Mouse (Mus musculus) embryonic facial prominence, embryonic 15.5 days (tissue): ENCODE results near the gene Arhgef25. TPM values are rescaled to one million over a fixed set of nuclear protein-coding genes. Genes with fewer than 3 reads are reported as not detected.
"Not testable (repeated sequence)": the region's sequence is repeated elsewhere in the genome, so short reads cannot be mapped to it uniquely, and the experiment has no call there.

ENCODE experiments used
- ATAC-seq: fragments of 200-750 bp; cut with Nextera tagmentation; 2 replicates; pipeline ENCODE4 v1.8.0; 2017; ENCODE audit warnings: low read depth, moderate TSS enrichment; ENCODE audit not compliant: insufficient number of reproducible peaks, low FRiP score, low TSS enrichment
- H3K27ac ChIP-seq: fragments of 300-500 bp; sonication (generic); replicated peaks from 2 replicates; pipeline ENCODE4 v1.5.1; 2015; ENCODE audit warnings: mild to moderate bottlenecking, inconsistent platforms
- H3K27me3 ChIP-seq: fragments of 300-500 bp; sonication (generic); 2 replicates; pipeline ENCODE4 v1.6.1; 2015; ENCODE audit warnings: inconsistent platforms
- H3K36me3 ChIP-seq: fragments of 300-500 bp; sonication (generic); 2 replicates; pipeline ENCODE4 v1.6.1; 2015; ENCODE audit warnings: mild to moderate bottlenecking, inconsistent platforms
- H3K4me1 ChIP-seq: fragments of 300-500 bp; sonication (generic); 2 replicates; pipeline ENCODE4 v1.6.1; 2015; ENCODE audit warnings: inconsistent platforms
- H3K4me2 ChIP-seq: fragments of 300-500 bp; sonication (generic); replicated peaks from 2 replicates; pipeline ENCODE4 v1.6.1; 2015; ENCODE audit warnings: mild to moderate bottlenecking, inconsistent platforms
- H3K4me3 ChIP-seq: fragments of 300-500 bp; sonication (generic); replicated peaks from 2 replicates; pipeline ENCODE4 v1.5.1; 2015; ENCODE audit warnings: mild to moderate bottlenecking, inconsistent platforms
- H3K9ac ChIP-seq: fragments of 300-500 bp; sonication (generic); 2 replicates; pipeline ENCODE4 v1.6.1; 2015; ENCODE audit warnings: inconsistent platforms
- H3K9me3 ChIP-seq: fragments of 300-500 bp; sonication (generic); replicated peaks from 2 replicates; pipeline ENCODE4 v1.6.1; 2016; ENCODE audit warnings: inconsistent platforms
- WGBS: fragments of 180-500 bp; shearing (Covaris S2); methylation state at CpG from one replicate; pipeline ENCODE4 v1.1.7; 2015; 5-methylcytosine and 5-hydroxymethylcytosine counted together
- polyA plus RNA-seq: library from polyadenylated mRNA; unstranded; fragments of >200 nt; fragmentation: Nextera tagmentation; extraction: Ambion mirVana; gene quantifications from 2 replicates; pipeline ENCODE4 v1.2.1, GENCODE M21; 2015

Gene Arhgef25
- polyA plus RNA-seq, 1 experiment from 2014 or later, result 116 TPM

GRCm38 (mm10) chr10:127164631-127165353 lies 25.1 kb downstream of the Arhgef25 start, which contains the start of gene B4galnt1:
TSS of gene B4galnt1 (plus strand) at chr10:127165225.
- 2% methylated on average over 52 of the region's 52 CpGs for WGBS
- Histone ChIP-seq H3K4me2 (peak within 1 kb of the TSS; percentile 100), H3K9ac (peak within 1 kb of the TSS; percentile 47), H3K9me3 (no peaks in the 10 kb centered on the region), H3K27ac (no peak within 1 kb of the TSS; the same call in 1 of the 2 replicates), H3K27me3 (peaks cover 40% of the 10 kb centered on the region), H3K4me3 (peak within 1 kb of the TSS; percentile 62), H3K4me1 (peaks cover 19% of the 10 kb centered on the region), H3K36me3 (no peaks in the 10 kb centered on the region)
- ATAC-seq, result peak; percentile 86

- ATAC-seq, result no peak
- WGBS, result 92% methylated on average over 4 of the region's 4 CpGs
- Histone ChIP-seq H3K4me3 (no peak overlapping the region), H3K27ac (no peak overlapping the region), H3K9me3 (no peaks in the 10 kb centered on the region), H3K4me2 (no peak overlapping the region), H3K9ac (no peak overlapping the region), H3K4me1 (peaks cover 18% of the 10 kb centered on the region), H3K27me3 (peaks cover 34% of the 10 kb centered on the region), H3K36me3 (no peaks in the 10 kb centered on the region)
These were observed 25.7 kb downstream of the Arhgef25 start for GRCm38 (mm10) chr10:127164190-127164589.

GRCm38 (mm10) chr10:127162771-127163261 lies 27.1 kb downstream of the Arhgef25 start:
- WGBS, result 35% methylated on average over 7 of the region's 7 CpGs
- H3K27ac ChIP-seq, H3K9me3 ChIP-seq, ATAC-seq, H3K4me2 ChIP-seq, H3K4me3 ChIP-seq, H3K9ac ChIP-seq, H3K36me3 ChIP-seq: not testable (repeated sequence)
- peaks cover 18% of the 10 kb centered on the region for H3K4me1 ChIP-seq
- H3K27me3 ChIP-seq, result peaks cover 26% of the 10 kb centered on the region

- Histone ChIP-seq H3K4me3 (no peak overlapping the region), H3K27ac (no peak overlapping the region), H3K9ac (no peak overlapping the region), H3K9me3 (no peaks in the 10 kb centered on the region), H3K4me1 (peaks cover 8% of the 10 kb centered on the region), H3K4me2 (no peak overlapping the region), H3K36me3 (no peaks in the 10 kb centered on the region), H3K27me3 (peaks cover 5% of the 10 kb centered on the region)
- ATAC-seq, result no peak
- 74% methylated on average over 3 of the region's 3 CpGs for WGBS
These were observed 29.2 kb downstream of the Arhgef25 start for GRCm38 (mm10) chr10:127160728-127161127.

GRCm38 (mm10) chr10:127160081-127160480 lies 29.8 kb downstream of the Arhgef25 start:
- Histone ChIP-seq H3K9me3 (no peaks in the 10 kb centered on the region), H3K27ac (no peak overlapping the region), H3K36me3 (no peaks in the 10 kb centered on the region), H3K4me2 (no peak overlapping the region), H3K27me3 (no peaks in the 10 kb centered on the region), H3K4me3 (no peak overlapping the region), H3K9ac (no peak overlapping the region), H3K4me1 (peaks cover 3% of the 10 kb centered on the region; the same call in 1 of the 2 replicates)
- WGBS, result 82% methylated on average over 9 of the region's 9 CpGs
- ATAC-seq, result no peak

GRCm38 (mm10) chr10:127158471-127158870 lies 31.4 kb downstream of the Arhgef25 start:
- H3K36me3 ChIP-seq, result no peaks in the 10 kb centered on the region
- H3K4me1 ChIP-seq, result no peaks in the 10 kb centered on the region
- no peaks in the 10 kb centered on the region for H3K9me3 ChIP-seq
- no peak overlapping the region for H3K4me3 ChIP-seq
- ATAC-seq, result no peak
- WGBS, result 68% methylated on average over 3 of the region's 3 CpGs
- no peak overlapping the region for H3K4me2 ChIP-seq
- H3K27me3 ChIP-seq, result no peaks in the 10 kb centered on the region
- no peak overlapping the region for H3K9ac ChIP-seq
- no peak overlapping the region for H3K27ac ChIP-seq

GRCm38 (mm10) chr10:127156511-127156910 lies 33.4 kb downstream of the Arhgef25 start:
- H3K27me3 ChIP-seq, result no peaks in the 10 kb centered on the region
- H3K9ac ChIP-seq, result no peak overlapping the region
- no peak overlapping the region for H3K27ac ChIP-seq
- no peak overlapping the region for H3K4me2 ChIP-seq
- H3K9me3 ChIP-seq, result no peaks in the 10 kb centered on the region
- no peak for ATAC-seq
- H3K4me3 ChIP-seq, result no peak overlapping the region
- 70% methylated on average over 1 of the region's 1 CpGs for WGBS
- no peaks in the 10 kb centered on the region for H3K36me3 ChIP-seq
- no peaks in the 10 kb centered on the region for H3K4me1 ChIP-seq

GRCm38 (mm10) chr10:127156089-127156488 lies 33.8 kb downstream of the Arhgef25 start:
- ATAC-seq, result no peak
- Histone ChIP-seq H3K4me3 (no peak overlapping the region), H3K36me3 (no peaks in the 10 kb centered on the region), H3K4me1 (no peaks in the 10 kb centered on the region), H3K9me3 (no peaks in the 10 kb centered on the region), H3K4me2 (no peak overlapping the region), H3K27me3 (no peaks in the 10 kb centered on the region), H3K27ac (no peak overlapping the region), H3K9ac (no peak overlapping the region)
- 87% methylated on average over 1 of the region's 1 CpGs for WGBS

GRCm38 (mm10) chr10:127154652-127155051 lies 35.2 kb downstream of the Arhgef25 start:
- H3K9me3 ChIP-seq, result no peaks in the 10 kb centered on the region
- no peak for ATAC-seq
- H3K4me2 ChIP-seq, result no peak overlapping the region
- 86% methylated on average over 5 of the region's 5 CpGs for WGBS
- H3K4me3 ChIP-seq, result no peak overlapping the region
- no peak overlapping the region for H3K9ac ChIP-seq
- no peaks in the 10 kb centered on the region for H3K27me3 ChIP-seq
- H3K36me3 ChIP-seq, result no peaks in the 10 kb centered on the region
- no peaks in the 10 kb centered on the region for H3K4me1 ChIP-seq
- H3K27ac ChIP-seq, result no peak overlapping the region

GRCm38 (mm10) chr10:127154241-127154640 lies 35.6 kb downstream of the Arhgef25 start:
- Histone ChIP-seq H3K27me3 (no peaks in the 10 kb centered on the region), H3K36me3 (no peaks in the 10 kb centered on the region), H3K9ac (no peak overlapping the region), H3K27ac (no peak overlapping the region), H3K4me2 (no peak overlapping the region), H3K4me3 (no peak overlapping the region), H3K9me3 (no peaks in the 10 kb centered on the region), H3K4me1 (no peaks in the 10 kb centered on the region)
- WGBS, result 92% methylated on average over 2 of the region's 2 CpGs
- no peak for ATAC-seq

- Histone ChIP-seq H3K27me3 (no peaks in the 10 kb centered on the region), H3K27ac (no peak overlapping the region), H3K9ac (no peak overlapping the region), H3K9me3 (no peaks in the 10 kb centered on the region), H3K4me2 (no peak overlapping the region), H3K4me3 (no peak overlapping the region), H3K36me3 (no peaks in the 10 kb centered on the region), H3K4me1 (no peaks in the 10 kb centered on the region)
- no peak for ATAC-seq
- 93% methylated on average over 7 of the region's 7 CpGs for WGBS
These were observed 36.6 kb downstream of the Arhgef25 start for GRCm38 (mm10) chr10:127153323-127153722.

GRCm38 (mm10) chr10:127152556-127152955 lies 37.3 kb downstream of the Arhgef25 start:
- not testable (repeated sequence) for H3K36me3 ChIP-seq, H3K9ac ChIP-seq, H3K9me3 ChIP-seq, H3K4me2 ChIP-seq, H3K27ac ChIP-seq, H3K27me3 ChIP-seq, ATAC-seq, H3K4me3 ChIP-seq, H3K4me1 ChIP-seq
- WGBS, result 85% methylated on average over 10 of the region's 10 CpGs
